Mouse (Mus musculus): ENCODE measurements around the gene Atp5j. TPM values are rescaled to one million over a fixed set of nuclear protein-coding genes. Genes with fewer than 3 reads are reported as not detected.

The Atp5j gene
- 510 TPM for polyA plus RNA-seq (2017; shearing (Covaris generic))

GRCm38 (mm10) chr16:84835441-84835822, at the start of gene Atp5j:
TSS of gene Atp5j (minus strand) at chr16:84835625.

GRCm38 (mm10) chr16:84834745-84835440, 532 bp downstream of the Atp5j start, which contains the start of gene Gabpa:
TSS of gene Gabpa (plus strand) at chr16:84834925.

Other genes starting within 250 kb of the Atp5j start
- 42.3 TPM for gene Mrpl39, start 99.9 kb downstream of the Atp5j start, polyA plus RNA-seq (2017; shearing (Covaris generic))
- 0.15 TPM for gene Jam2, start 61.5 kb downstream of the Atp5j start, polyA plus RNA-seq (2017; shearing (Covaris generic))
- 51.9 TPM for gene Gabpa, start 700 bp downstream of the Atp5j start, polyA plus RNA-seq (2017; shearing (Covaris generic))